In genomic region chr13:116201177-116201920, GRCm38 (mm10) we compare ENCODE assay signal across 9 mouse cellular contexts.
DNase-seq lines count a peak whose midpoint lies in the region; ATAC-seq and TF ChIP-seq lines count a peak whose summit lies in the region.
"Had no signal": no experiment of that assay in that cellular context is flagged by ENCODE, and none has a peak within 500 bp of the region (broad histone marks: within the 10 kb centered on the region; RNA-seq: fewer than 3 reads in every experiment).

No protein-coding gene starts in this region.

- no peak overlapping the region for H3K4me3 ChIP-seq in heart, postnatal 0 days (ENCODE audit: low read depth, low read length)
- 0 out of 2 replicates have a peak overlapping the region, but pooled peaks have one; percentile 2 for H3K4me3 ChIP-seq in neural tube, embryonic 13.5 days

- peak overlapping the region; percentile 42 for H3K4me2 ChIP-seq in heart, postnatal 0 days (ENCODE audit: low read depth, low read length)
- H3K4me2 ChIP-seq in neural tube, embryonic 13.5 days, result peak overlapping the region; percentile 47

- no peaks in the 10 kb centered on the region for H3K9me3 ChIP-seq in heart, postnatal 0 days (replicated peaks; ENCODE audit: control insufficient read depth, low read length)
- no peaks in the 10 kb centered on the region for H3K9me3 ChIP-seq in neural tube, embryonic 13.5 days

- H3K9ac ChIP-seq in heart, postnatal 0 days (replicated peaks; ENCODE audit: low read depth, low read length), result no peak overlapping the region
- H3K9ac ChIP-seq in neural tube, embryonic 13.5 days, result 0 out of 2 replicates have a peak overlapping the region, but pooled peaks have one; percentile 45

- no peaks in the 10 kb centered on the region for H3K27me3 ChIP-seq in heart, postnatal 0 days (ENCODE audit: control insufficient read depth, insufficient read depth, low read length)
- H3K27me3 ChIP-seq in neural tube, embryonic 13.5 days, result no peaks in the 10 kb centered on the region

- 6% methylated on average over 11 of the region's 11 CpGs for WGBS in heart, postnatal 0 days
- 4% methylated on average over 11 of the region's 11 CpGs for WGBS in neural tube, embryonic 13.5 days

- no peak for ATAC-seq in heart, postnatal 0 days (ENCODE audit: insufficient read depth, low read depth)
- ATAC-seq in neural tube, embryonic 13.5 days (ENCODE audit: low read depth), result peak; percentile 84
- ATAC-seq in erythroid progenitor cell, adult 5-6 weeks (replicated peaks; ENCODE audit: low FRiP score, poor library complexity, severe bottlenecking), result no peak
- ATAC-seq: Patski had no signal

- H3K27ac ChIP-seq in heart, postnatal 0 days (ENCODE audit: low read depth), result no peak overlapping the region
- no peak overlapping the region for H3K27ac ChIP-seq in neural tube, embryonic 13.5 days (replicated peaks)

- no peaks in the 10 kb centered on the region for H3K4me1 ChIP-seq in heart, postnatal 0 days (ENCODE audit: control insufficient read depth, insufficient read depth)
- H3K4me1 ChIP-seq in neural tube, embryonic 13.5 days (replicated peaks), result 0 out of 2 replicates have a peak, but pooled peaks cover 3% of the 10 kb centered on the region

- TF ChIP-seq CTCF in heart, postnatal 0 days (IDR thresholded peaks at IDR 0.05; ENCODE audit: low read depth), result no peak

- H3K36me3 ChIP-seq in heart, postnatal 0 days (replicated peaks; ENCODE audit: control insufficient read depth, insufficient read depth, low read length), result no peaks in the 10 kb centered on the region
- H3K36me3 ChIP-seq in neural tube, embryonic 13.5 days, result no peaks in the 10 kb centered on the region

- no peak for TF ChIP-seq EP300 in heart, postnatal 0 days (IDR thresholded peaks at IDR 0.05; ENCODE audit: low read depth)

- DNase-seq in heart, postnatal 0 days (ENCODE audit: low spot score), result no peak
- no peak for DNase-seq in heart, postnatal 10 days
- DNase-seq in embryo, embryonic 11 days, result peak; percentile 70
- peak; percentile 44 for DNase-seq in hindlimb bud, embryonic 11.5 days (ENCODE audit: extremely low spot score, low read depth, low spot score)
- no peak for DNase-seq in cerebellum, adult 18-20 months
- DNase-seq in layer of hippocampus, postnatal 10 days (ENCODE audit: low spot score in 2 of 2), result no peak

- intact Hi-C loops in heart, postnatal 10 days (cut with DNase I), result no loop called here

Comparison
In these comparisons a context has a peak if more than half of its experiments do, and no peak if none do; other contexts are left out.
1. DNase-seq: peak in embryo, embryonic 11 days (single experiment) and hindlimb bud, embryonic 11.5 days (single experiment); none in heart, postnatal 0 days (single experiment), heart, postnatal 10 days (0 of 2), cerebellum, adult 18-20 months (0 of 2) and layer of hippocampus, postnatal 10 days (0 of 2).